Mouse (Mus musculus) ES-E14 (cell line): ENCODE results near the gene Guk1. TPM values are rescaled to one million over a fixed set of nuclear protein-coding genes. Genes with fewer than 3 reads are reported as not detected.
A peak's percentile ranks its signal among the peaks of the same experiment; 100 is the strongest.

Experiments
- DNase-seq: peaks from one replicate; pipeline ENCODE4 v3.0.0-alpha.2; 2013; ENCODE audit warnings: low read depth, low spot score
- H3K27ac ChIP-seq: 2 replicates; pipeline ENCODE4 v1.5.1; 2012; ENCODE audit warnings: low read depth, mild to moderate bottlenecking, low read length, moderate library complexity, mixed read lengths; ENCODE audit not compliant: poor library complexity, insufficient read depth, severe bottlenecking
- H3K36me3 ChIP-seq: 2 replicates; pipeline ENCODE4 v1.6.1; 2012; ENCODE audit warnings: mild to moderate bottlenecking, low read length, moderate library complexity, mixed read lengths; ENCODE audit not compliant: control insufficient read depth, poor library complexity, insufficient read depth, severe bottlenecking
- H3K4me1 ChIP-seq, 2 experiments: fragments of 150-350 bp in 1 of 2; sonication (generic) in 1 of 2; 2 replicates each; pipeline ENCODE4 v1.6.1; 2012; ENCODE audit warnings: low read length in 2 of 2, mild to moderate bottlenecking in 1 of 2, mixed read lengths in 1 of 2; ENCODE audit not compliant: control insufficient read depth in 2 of 2, insufficient read depth in 2 of 2, poor library complexity in 1 of 2
- H3K4me3 ChIP-seq, 2 experiments: fragments of 150-350 bp in 1 of 2; sonication (generic) in 1 of 2; 2 replicates each; pipeline ENCODE4 v1.5.1; 2012; ENCODE audit warnings: low read length in 2 of 2, low read depth in 1 of 2, mild to moderate bottlenecking in 1 of 2, mixed read lengths in 1 of 2; ENCODE audit not compliant: insufficient read depth in 1 of 2, poor library complexity in 1 of 2, severe bottlenecking in 1 of 2
- H3K9ac ChIP-seq: 2 replicates; pipeline ENCODE4 v1.6.1; 2012; ENCODE audit warnings: low read depth, mild to moderate bottlenecking, low read length, mixed read lengths; ENCODE audit not compliant: poor library complexity, insufficient read depth, severe bottlenecking
- H3K9me3 ChIP-seq: fragments of 150-350 bp; sonication (generic); 2 replicates; pipeline ENCODE4 v1.6.1; 2012; ENCODE audit warnings: low read depth, mild to moderate bottlenecking, low read length; ENCODE audit not compliant: control insufficient read depth, insufficient read depth
- CHD2 ChIP-seq: IDR thresholded peaks from 2 replicates; pipeline ENCODE4 v1.6.1; 2014; ENCODE audit warnings: mild to moderate bottlenecking, low read depth, low read length, inconsistent platforms
- HCFC1 ChIP-seq: IDR thresholded peaks from 2 replicates; pipeline ENCODE4 v1.6.1; 2012; ENCODE audit warnings: low read length, inconsistent platforms, borderline replicate concordance; ENCODE audit not compliant: insufficient read depth
- MAFK ChIP-seq: IDR thresholded peaks from 2 replicates; pipeline ENCODE4 v1.6.1; 2014; ENCODE audit warnings: mild to moderate bottlenecking, low read depth, low read length, inconsistent platforms; ENCODE audit not compliant: insufficient read depth
- ZC3H11A ChIP-seq: IDR thresholded peaks from 2 replicates; pipeline ENCODE4 v1.6.1; 2012; ENCODE audit warnings: low read depth, mild to moderate bottlenecking, inconsistent platforms, low read length, borderline replicate concordance
- ZNF384 ChIP-seq: IDR thresholded peaks from 2 replicates; pipeline ENCODE4 v1.6.1; 2012; ENCODE audit warnings: low read depth, low read length, inconsistent platforms
- in situ Hi-C, 2 experiments: fragments of 600-800 bp; cut with MboI; formaldehyde crosslinking; loops; one replicate each; pipeline ENCODE4 v1.15.1; 2025; ENCODE audit warnings: low sequenced_read_pairs in 2 of 2, inconsistent platforms in 1 of 2; ENCODE audit not compliant: unreplicated experiment in 2 of 2
- total RNA-seq: library from RNA; depleted of rRNA; stranded (reverse); fragments of 300-350 nt; gene quantifications from 2 replicates; pipeline ENCODE4 v1.2.3, GENCODE M21; 2012

The Guk1 gene
- total RNA-seq, 1 experiment, result 188 TPM

GRCm38 (mm10) chr11:59165616-59166241 lies 26.3 kb downstream of the Guk1 start:
- H3K27ac ChIP-seq, result no peak overlapping the region
- DNase-seq, result no peak
- H3K4me3 ChIP-seq, result no peak overlapping the region
- TF ChIP-seq ZNF384, result no peak
- no peak for TF ChIP-seq HCFC1
- TF ChIP-seq MAFK, result no peak
- no peak for TF ChIP-seq ZC3H11A
- no peak for TF ChIP-seq CHD2
- H3K4me1 ChIP-seq, result peaks cover 0 to 7% of the 10 kb centered on the region in 2 experiments; a peak in 1 of 4 replicates
- in situ Hi-C loops, result no loop called here
- H3K9me3 ChIP-seq, result no peaks in the 10 kb centered on the region
- no peaks in the 10 kb centered on the region for H3K36me3 ChIP-seq
- no peak overlapping the region for H3K9ac ChIP-seq

GRCm38 (mm10) chr11:59164384-59164783 lies 27.6 kb downstream of the Guk1 start:
- in situ Hi-C loops, result no loop called here
- DNase-seq, result no peak
- peaks cover 0 to 7% of the 10 kb centered on the region in 2 experiments; a peak in 1 of 4 replicates for H3K4me1 ChIP-seq
- H3K4me3 ChIP-seq, result peak overlapping the region in 1 of 2 experiments; percentile 88; a peak in 1 of 4 replicates
- no peaks in the 10 kb centered on the region for H3K36me3 ChIP-seq
- no peak overlapping the region for H3K27ac ChIP-seq
- peak overlapping the region; percentile 26; the same call in 1 of the 2 replicates for H3K9ac ChIP-seq
- no peak for TF ChIP-seq MAFK
- TF ChIP-seq ZNF384, result no peak
- TF ChIP-seq HCFC1, result no peak
- TF ChIP-seq CHD2, result no peak
- TF ChIP-seq ZC3H11A, result no peak
- no peaks in the 10 kb centered on the region for H3K9me3 ChIP-seq

- in situ Hi-C loops, result no loop called here
- H3K9me3 ChIP-seq, result no peaks in the 10 kb centered on the region
- TF ChIP-seq HCFC1 (peak; percentile 64; the same call in 1 of the 2 replicates), CHD2 (no peak)
These were observed 28.5 kb downstream of the Guk1 start, which contains the start of gene Iba57 for GRCm38 (mm10) chr11:59163255-59164236. Gene Iba57 (minus strand): TSS chr11:59163739.

GRCm38 (mm10) chr11:59162443-59163254 lies 29.4 kb downstream of the Guk1 start:
- in situ Hi-C loops, result no loop called here
- Histone ChIP-seq H3K9me3 (no peaks in the 10 kb centered on the region), H3K36me3 (no peaks in the 10 kb centered on the region), H3K27ac (no peak overlapping the region; the same call in 1 of the 2 replicates), H3K4me3 (peak overlapping the region; percentile 29 to 88), H3K9ac (peak overlapping the region; percentile 40; the same call in 1 of the 2 replicates), H3K4me1 (peaks cover 0 to 10% of the 10 kb centered on the region in 2 experiments; a peak in 1 of 4 replicates)
- TF ChIP-seq CHD2, result no peak
- TF ChIP-seq ZC3H11A, result no peak
- TF ChIP-seq HCFC1, result no peak
- no peak for TF ChIP-seq ZNF384
- TF ChIP-seq MAFK, result no peak
- DNase-seq, result no peak

More at GRCm38 (mm10) chr11:59163255-59164236, 28.5 kb downstream of the Guk1 start, which contains the start of gene Iba57:
- H3K4me1 ChIP-seq, result peaks cover 0 to 9% of the 10 kb centered on the region in 2 experiments; a peak in 1 of 4 replicates
- peak within 1 kb of the TSS; percentile 94 for H3K27ac ChIP-seq
- H3K36me3 ChIP-seq, result no peaks in the 10 kb centered on the region
- peak; percentile 96 for DNase-seq
- peak within 1 kb of the TSS; percentile 88 for H3K4me3 ChIP-seq
- peak within 1 kb of the TSS; percentile 95 for H3K9ac ChIP-seq
